Mouse (Mus musculus) cerebellum, postnatal 10 days (tissue): ENCODE measurements at regions not wholly inside any gene's neighbourhood (a gene's known extent, or its start where the extent isn't known, plus 50 kb on each side); places are given as distances from the start of the nearest gene placed in this dataset.

Source experiments
- DNase-seq, 2 experiments: peaks; one replicate each; pipeline ENCODE4 v3.0.0; 2021; ENCODE audit warnings: mixed read lengths in 2 of 2

GRCm38 (mm10) chr9:25374161-25374560, 107.2 kb upstream of the Eepd1 start:
- no peak for DNase-seq

- DNase-seq, result no peak
Measured at GRCm38 (mm10) chr9:25376209-25376608, 105.1 kb upstream of the Eepd1 start.

- DNase-seq, result peak; percentile 45 to 58
Measured at GRCm38 (mm10) chr9:25377771-25378747, 103.3 kb upstream of the Eepd1 start.

GRCm38 (mm10) chr9:25385333-25385732, 96.0 kb upstream of the Eepd1 start:
- no peak for DNase-seq

GRCm38 (mm10) chr9:25387876-25388650, 93.3 kb upstream of the Eepd1 start:
- DNase-seq, result peak; percentile 28 to 32

- DNase-seq, result no peak
Measured at GRCm38 (mm10) chr9:25389351-25389750, 92.0 kb upstream of the Eepd1 start.

GRCm38 (mm10) chr9:25400647-25401335, 80.6 kb upstream of the Eepd1 start:
- peak; percentile 37 to 60 for DNase-seq

- DNase-seq, result no peak
Measured at GRCm38 (mm10) chr9:25405848-25406247, 75.5 kb upstream of the Eepd1 start.

- no peak for DNase-seq
Measured at GRCm38 (mm10) chr9:25408518-25408917, 72.8 kb upstream of the Eepd1 start.

- no peak for DNase-seq
Measured at GRCm38 (mm10) chr9:25409729-25410128, 71.6 kb upstream of the Eepd1 start.

GRCm38 (mm10) chr9:25413873-25414272, 67.5 kb upstream of the Eepd1 start:
- DNase-seq, result no peak

- peak; percentile 13 for DNase-seq
Measured at GRCm38 (mm10) chr9:25414315-25414714, 67.0 kb upstream of the Eepd1 start.

- no peak for DNase-seq
Measured at GRCm38 (mm10) chr9:25426941-25427340, 54.4 kb upstream of the Eepd1 start.

GRCm38 (mm10) chr9:25429450-25430213, 51.7 kb upstream of the Eepd1 start:
- no peak for DNase-seq
